Mouse (Mus musculus): Measurements from ENCODE around the gene Nol9.

Gene Nol9

GRCm38 (mm10) chr4:152092751-152093293, 53.7 kb downstream of the Nol9 start:
- in situ Hi-C loops (cut with MboI, MseI) = no loop called here

- in situ Hi-C loops (cut with MboI, MseI) = no loop called here
Measured at GRCm38 (mm10) chr4:152094233-152094632, 55.1 kb downstream of the Nol9 start.

GRCm38 (mm10) chr4:152095937-152096910, 57.1 kb downstream of the Nol9 start:
- in situ Hi-C loops (cut with MboI, MseI) = no loop called here

- in situ Hi-C loops (cut with MboI, MseI) = no loop called here
Measured at GRCm38 (mm10) chr4:152096927-152097326, 57.8 kb downstream of the Nol9 start.

GRCm38 (mm10) chr4:152097911-152098799, 59.0 kb downstream of the Nol9 start:
- in situ Hi-C loops (cut with MboI, MseI) = no loop called here

- in situ Hi-C loops (cut with MboI, MseI) = no loop called here
Measured at GRCm38 (mm10) chr4:152100541-152100940, 61.4 kb downstream of the Nol9 start.

GRCm38 (mm10) chr4:152101081-152101653, 62.0 kb downstream of the Nol9 start:
- in situ Hi-C loops (cut with MboI, MseI) = no loop called here

GRCm38 (mm10) chr4:152101921-152102320, 62.8 kb downstream of the Nol9 start:
- in situ Hi-C loops (cut with MboI, MseI) = no loop called here

- in situ Hi-C loops (cut with MboI, MseI) = no loop called here
Measured at GRCm38 (mm10) chr4:152103025-152103424, 63.9 kb downstream of the Nol9 start.

- in situ Hi-C loops (cut with MboI, MseI) = no loop called here
Measured at GRCm38 (mm10) chr4:152106746-152107145, 67.6 kb downstream of the Nol9 start.

- in situ Hi-C loops (cut with MboI, MseI) = no loop called here
Measured at GRCm38 (mm10) chr4:152107493-152107892, 68.4 kb downstream of the Nol9 start.

GRCm38 (mm10) chr4:152107971-152108509, 68.9 kb downstream of the Nol9 start:
- in situ Hi-C loops (cut with MboI, MseI) = no loop called here

- in situ Hi-C loops (cut with MboI, MseI) = no loop called here
Measured at GRCm38 (mm10) chr4:152108673-152109072, 69.6 kb downstream of the Nol9 start.

- in situ Hi-C loops (cut with MboI, MseI) = no loop called here
Measured at GRCm38 (mm10) chr4:152109509-152109908, 70.4 kb downstream of the Nol9 start.

- in situ Hi-C loops (cut with MboI, MseI) = no loop called here
Measured at GRCm38 (mm10) chr4:152110689-152111088, 71.6 kb downstream of the Nol9 start.

Measured in regulatory T cell (primary cell).